Mouse (Mus musculus): ENCODE data around the gene Calm3. TPM values are rescaled to one million over a fixed set of nuclear protein-coding genes. Genes with fewer than 3 reads are reported as not detected.
"Not testable (repeated sequence)": the region's sequence is repeated elsewhere in the genome, so short reads cannot be mapped to it uniquely, and the experiment has no call there.

Gene Calm3
- polyA plus RNA-seq (2017; shearing (Covaris generic)) = 100 to 1,000 TPM; 106 to 159 TPM

- ATAC-seq = peak; percentile 78
Observed at GRCm38 (mm10) chr7:16924037-16924834, at the start of gene Calm3. Gene Calm3 (minus strand): TSS chr7:16924114.

- ATAC-seq = no peak
Observed at GRCm38 (mm10) chr7:16971160-16971559, 47.2 kb upstream of the Calm3 start.

GRCm38 (mm10) chr7:16968414-16968813, 44.5 kb upstream of the Calm3 start:
- ATAC-seq = no peak

GRCm38 (mm10) chr7:16961678-16962077, 37.8 kb upstream of the Calm3 start:
- ATAC-seq = no peak

- no peak for ATAC-seq
Observed at GRCm38 (mm10) chr7:16959539-16960187, 35.7 kb upstream of the Calm3 start, which contains the start of gene Pnmal1. Gene Pnmal1 (plus strand): TSS chr7:16959679.

GRCm38 (mm10) chr7:16956410-16957265, 32.7 kb upstream of the Calm3 start:
- no peak for ATAC-seq

GRCm38 (mm10) chr7:16955712-16956111, 31.8 kb upstream of the Calm3 start:
- ATAC-seq = no peak

- ATAC-seq = not testable (repeated sequence)
Observed at GRCm38 (mm10) chr7:16953776-16954175, 29.9 kb upstream of the Calm3 start.

- ATAC-seq = peak; percentile 87
Observed at GRCm38 (mm10) chr7:16950861-16951635, 27.1 kb upstream of the Calm3 start.

- ATAC-seq = peak; percentile 68
Observed at GRCm38 (mm10) chr7:16949908-16950841, 26.3 kb upstream of the Calm3 start.

GRCm38 (mm10) chr7:16948923-16949458, 25.1 kb upstream of the Calm3 start:
- no peak for ATAC-seq

GRCm38 (mm10) chr7:16947959-16948361, 24.0 kb upstream of the Calm3 start:
- ATAC-seq = no peak

- ATAC-seq = no peak
Observed at GRCm38 (mm10) chr7:16947349-16947895, 23.5 kb upstream of the Calm3 start.

- ATAC-seq = no peak
Observed at GRCm38 (mm10) chr7:16946441-16947348, 22.8 kb upstream of the Calm3 start.

- ATAC-seq = no peak
Observed at GRCm38 (mm10) chr7:16945419-16945818, 21.5 kb upstream of the Calm3 start.

GRCm38 (mm10) chr7:16944808-16945315, 20.9 kb upstream of the Calm3 start:
- ATAC-seq = no peak

- ATAC-seq = peak; percentile 28
Observed at GRCm38 (mm10) chr7:16944061-16944807, 20.3 kb upstream of the Calm3 start, which contains the start of gene Pnmal2. Gene Pnmal2 (plus strand): TSS chr7:16944682.

GRCm38 (mm10) chr7:16942861-16943260, 18.9 kb upstream of the Calm3 start:
- ATAC-seq = no peak
